Mouse (Mus musculus): Measurements from ENCODE around the gene Pcca. TPM values are rescaled to one million over a fixed set of nuclear protein-coding genes. Genes with fewer than 3 reads are reported as not detected.

Pcca gene
- polyA plus RNA-seq, 1 experiment from 2014 or later, result 27.0 TPM

- Histone ChIP-seq H3K4me3 (no peak overlapping the region), H3K9ac (no peak overlapping the region), H3K27ac (peak overlapping the region; percentile 37), H3K27me3 (replicated peaks) (peaks cover 6% of the 10 kb centered on the region; the same call in 1 of the 2 replicates), H3K4me1 (peaks cover 19% of the 10 kb centered on the region), H3K9me3 (no peaks in the 10 kb centered on the region), H3K36me3 (replicated peaks) (no peaks in the 10 kb centered on the region), H3K4me2 (no peak overlapping the region)
- ATAC-seq (replicated peaks), result peak; percentile 49
- 41% methylated on average over 6 of the region's 6 CpGs for WGBS
These were observed 341.5 kb downstream of the Pcca start for GRCm38 (mm10) chr14:122875636-122876035.

- H3K36me3 ChIP-seq (replicated peaks), result no peaks in the 10 kb centered on the region
- ATAC-seq (replicated peaks), result peak; percentile 96
- H3K27me3 ChIP-seq (replicated peaks), result peaks cover 6% of the 10 kb centered on the region; the same call in 1 of the 2 replicates
These were observed 342.0 kb downstream of the Pcca start for GRCm38 (mm10) chr14:122876163-122876562.

GRCm38 (mm10) chr14:122876723-122877122 lies 342.6 kb downstream of the Pcca start:
- Histone ChIP-seq H3K9me3 (no peaks in the 10 kb centered on the region), H3K4me1 (peaks cover 20% of the 10 kb centered on the region), H3K4me3 (no peak overlapping the region), H3K9ac (no peak overlapping the region), H3K27me3 (replicated peaks) (peaks cover 6% of the 10 kb centered on the region; the same call in 1 of the 2 replicates), H3K4me2 (no peak overlapping the region), H3K27ac (no peak overlapping the region), H3K36me3 (replicated peaks) (no peaks in the 10 kb centered on the region)
- ATAC-seq (replicated peaks), result peak; percentile 29; the same call in 1 of the 2 replicates
- WGBS, result 67% methylated on average over 7 of the region's 7 CpGs

More at GRCm38 (mm10) chr14:122876163-122876562, 342.0 kb downstream of the Pcca start:
- Histone ChIP-seq H3K4me1 (peaks cover 19% of the 10 kb centered on the region), H3K4me2 (no peak overlapping the region), H3K9ac (no peak overlapping the region), H3K27ac (peak overlapping the region; percentile 37), H3K9me3 (no peaks in the 10 kb centered on the region), H3K4me3 (no peak overlapping the region)
- WGBS, result 2% methylated on average over 6 of the region's 6 CpGs

- Histone ChIP-seq H3K27ac (no peak overlapping the region), H3K9ac (no peak overlapping the region), H3K4me1 (peaks cover 23% of the 10 kb centered on the region), H3K36me3 (replicated peaks) (no peaks in the 10 kb centered on the region), H3K4me2 (no peak overlapping the region), H3K9me3 (no peaks in the 10 kb centered on the region), H3K27me3 (replicated peaks) (peaks cover 6% of the 10 kb centered on the region; the same call in 1 of the 2 replicates), H3K4me3 (no peak overlapping the region)
- WGBS, result 91% methylated on average over 3 of the region's 3 CpGs
- ATAC-seq (replicated peaks), result no peak
These were observed 343.7 kb downstream of the Pcca start for GRCm38 (mm10) chr14:122877787-122878186.

GRCm38 (mm10) chr14:122880291-122880690 lies 346.2 kb downstream of the Pcca start:
- Histone ChIP-seq H3K4me3 (no peak overlapping the region), H3K4me1 (peaks cover 33% of the 10 kb centered on the region), H3K27me3 (replicated peaks) (0 out of 2 replicates have a peak, but pooled peaks cover 2% of the 10 kb centered on the region), H3K36me3 (replicated peaks) (no peaks in the 10 kb centered on the region), H3K27ac (no peak overlapping the region), H3K9ac (no peak overlapping the region), H3K4me2 (no peak overlapping the region), H3K9me3 (no peaks in the 10 kb centered on the region)
- WGBS, result 74% methylated on average over 7 of the region's 7 CpGs
- no peak for ATAC-seq (replicated peaks)

GRCm38 (mm10) chr14:122881699-122882098 lies 347.6 kb downstream of the Pcca start:
- H3K4me3 ChIP-seq, result no peak overlapping the region
- no peak for ATAC-seq (replicated peaks)
- WGBS, result 59% methylated on average over 2 of the region's 2 CpGs
- peak overlapping the region; percentile 32; the same call in 1 of the 2 replicates for H3K27ac ChIP-seq
- H3K4me2 ChIP-seq, result no peak overlapping the region
- 0 out of 2 replicates have a peak, but pooled peaks cover 2% of the 10 kb centered on the region for H3K27me3 ChIP-seq (replicated peaks)
- peaks cover 26% of the 10 kb centered on the region for H3K4me1 ChIP-seq
- no peaks in the 10 kb centered on the region for H3K9me3 ChIP-seq
- no peaks in the 10 kb centered on the region for H3K36me3 ChIP-seq (replicated peaks)
- H3K9ac ChIP-seq, result no peak overlapping the region

GRCm38 (mm10) chr14:122882201-122882639 lies 348.1 kb downstream of the Pcca start:
- peak overlapping the region; percentile 32; the same call in 1 of the 2 replicates for H3K27ac ChIP-seq
- peak; percentile 49 for ATAC-seq (replicated peaks)
- 36% methylated on average over 9 of the region's 9 CpGs for WGBS
- no peaks in the 10 kb centered on the region for H3K36me3 ChIP-seq (replicated peaks)
- H3K4me2 ChIP-seq, result no peak overlapping the region
- peaks cover 26% of the 10 kb centered on the region for H3K4me1 ChIP-seq
- no peak overlapping the region for H3K9ac ChIP-seq
- H3K27me3 ChIP-seq (replicated peaks), result no peaks in the 10 kb centered on the region
- no peak overlapping the region for H3K4me3 ChIP-seq
- H3K9me3 ChIP-seq, result no peaks in the 10 kb centered on the region

GRCm38 (mm10) chr14:122882795-122883409 lies 348.8 kb downstream of the Pcca start:
- H3K27me3 ChIP-seq (replicated peaks), result no peaks in the 10 kb centered on the region
- H3K4me1 ChIP-seq, result peaks cover 26% of the 10 kb centered on the region
- peak overlapping the region; percentile 32; the same call in 1 of the 2 replicates for H3K27ac ChIP-seq
- H3K9ac ChIP-seq, result no peak overlapping the region
- H3K4me3 ChIP-seq, result no peak overlapping the region
- no peak overlapping the region for H3K4me2 ChIP-seq
- no peaks in the 10 kb centered on the region for H3K36me3 ChIP-seq (replicated peaks)
- ATAC-seq (replicated peaks), result peak; percentile 46
- whole genome bisulfite sequencing, result 53% methylated on average over 7 of the region's 7 CpGs
- H3K9me3 ChIP-seq, result no peaks in the 10 kb centered on the region

GRCm38 (mm10) chr14:122883410-122883806 lies 349.3 kb downstream of the Pcca start:
- WGBS, result 35% methylated on average over 4 of the region's 4 CpGs
- Histone ChIP-seq H3K9ac (no peak overlapping the region), H3K36me3 (replicated peaks) (no peaks in the 10 kb centered on the region), H3K27me3 (replicated peaks) (no peaks in the 10 kb centered on the region), H3K9me3 (no peaks in the 10 kb centered on the region), H3K4me1 (peaks cover 26% of the 10 kb centered on the region), H3K27ac (peak overlapping the region; percentile 32; the same call in 1 of the 2 replicates), H3K4me3 (no peak overlapping the region), H3K4me2 (no peak overlapping the region)
- ATAC-seq (replicated peaks), result peak; percentile 56

GRCm38 (mm10) chr14:122883821-122884584 lies 349.9 kb downstream of the Pcca start:
- no peaks in the 10 kb centered on the region for H3K27me3 ChIP-seq (replicated peaks)
- H3K4me3 ChIP-seq, result no peak overlapping the region
- ATAC-seq (replicated peaks), result peak; percentile 50; the same call in 1 of the 2 replicates
- no peaks in the 10 kb centered on the region for H3K9me3 ChIP-seq
- WGBS, result 35% methylated on average over 10 of the region's 10 CpGs
- H3K36me3 ChIP-seq (replicated peaks), result no peaks in the 10 kb centered on the region
- no peak overlapping the region for H3K9ac ChIP-seq
- H3K4me2 ChIP-seq, result no peak overlapping the region
- no peak overlapping the region for H3K27ac ChIP-seq
- peaks cover 26% of the 10 kb centered on the region for H3K4me1 ChIP-seq

- WGBS, result 93% methylated on average over 7 of the region's 7 CpGs
- Histone ChIP-seq H3K9ac (no peak overlapping the region), H3K9me3 (no peaks in the 10 kb centered on the region), H3K27me3 (replicated peaks) (no peaks in the 10 kb centered on the region), H3K4me3 (no peak overlapping the region), H3K27ac (no peak overlapping the region), H3K4me2 (no peak overlapping the region), H3K4me1 (peaks cover 26% of the 10 kb centered on the region), H3K36me3 (replicated peaks) (no peaks in the 10 kb centered on the region)
- no peak for ATAC-seq (replicated peaks)
These were observed 351.8 kb downstream of the Pcca start for GRCm38 (mm10) chr14:122885893-122886292.

- no peaks in the 10 kb centered on the region for H3K36me3 ChIP-seq (replicated peaks)
- H3K27ac ChIP-seq, result no peak overlapping the region
- H3K9ac ChIP-seq, result no peak overlapping the region
- H3K4me2 ChIP-seq, result no peak overlapping the region
- WGBS, result 93% methylated on average over 1 of the region's 1 CpGs
- no peaks in the 10 kb centered on the region for H3K9me3 ChIP-seq
- H3K27me3 ChIP-seq (replicated peaks), result no peaks in the 10 kb centered on the region
- H3K4me3 ChIP-seq, result no peak overlapping the region
- ATAC-seq (replicated peaks), result no peak
- peaks cover 19% of the 10 kb centered on the region for H3K4me1 ChIP-seq
These were observed 353.2 kb downstream of the Pcca start for GRCm38 (mm10) chr14:122887278-122887677.
